Mouse (Mus musculus) megakaryocyte progenitor cell, adult 5-6 weeks (primary cell): ENCODE measurements at regions not wholly inside any gene's neighbourhood (a gene's known extent, or its start where the extent isn't known, plus 50 kb on each side); places are given as distances from the start of the nearest gene placed in this dataset.
A peak's percentile ranks its signal among the peaks of the same experiment; 100 is the strongest.
"Not testable (repeated sequence)": the region's sequence is repeated elsewhere in the genome, so short reads cannot be mapped to it uniquely, and the experiment has no call there.

Experiments used
- ATAC-seq: replicated peaks from 2 replicates; pipeline ENCODE4 v1.8.0; 2016; ENCODE audit warnings: mild to moderate bottlenecking, moderate TSS enrichment, inconsistent platforms; ENCODE audit not compliant: poor library complexity

DNA sequence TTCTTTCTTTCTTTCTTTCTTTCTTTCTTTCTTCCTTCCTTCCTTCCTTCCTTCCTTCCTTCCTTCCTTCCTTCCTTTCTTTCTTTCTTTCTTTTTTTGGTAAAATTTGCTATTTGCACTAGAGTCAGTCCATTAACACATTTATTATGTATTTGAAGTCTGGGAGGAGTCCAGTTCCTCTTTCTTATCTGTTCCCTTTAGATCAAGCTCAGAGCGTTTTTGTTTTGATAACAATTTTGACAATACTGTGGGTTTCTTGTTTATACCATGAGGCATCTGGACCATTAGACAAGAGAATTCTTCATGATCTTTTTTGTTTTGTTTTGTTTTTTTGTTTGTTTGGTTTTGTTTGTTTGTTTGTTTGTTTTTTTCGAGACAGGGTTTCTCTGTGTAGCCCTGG, 52.3 kb upstream of the Cttnbp2 start:
- not testable (repeated sequence) for ATAC-seq

DNA sequence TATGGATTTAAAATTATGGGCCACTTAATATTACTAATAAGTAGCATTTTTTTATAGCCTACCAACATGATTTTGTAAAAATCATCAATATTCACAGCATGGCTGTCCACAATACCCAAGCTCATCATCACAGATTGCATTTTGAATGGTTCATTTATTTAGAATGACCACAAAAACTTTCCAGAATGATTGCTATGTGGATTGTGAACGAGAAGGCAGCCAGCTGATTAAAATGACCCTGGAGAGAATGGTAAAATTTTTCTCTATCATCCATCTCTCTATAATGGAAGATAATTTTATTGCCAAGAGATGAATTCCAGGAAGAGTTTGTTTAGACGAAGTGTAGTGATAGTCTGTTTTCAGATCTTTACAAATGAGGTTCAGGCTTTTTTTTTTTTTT, 54.6 kb upstream of the Cttnbp2 start:
- no peak for ATAC-seq

DNA sequence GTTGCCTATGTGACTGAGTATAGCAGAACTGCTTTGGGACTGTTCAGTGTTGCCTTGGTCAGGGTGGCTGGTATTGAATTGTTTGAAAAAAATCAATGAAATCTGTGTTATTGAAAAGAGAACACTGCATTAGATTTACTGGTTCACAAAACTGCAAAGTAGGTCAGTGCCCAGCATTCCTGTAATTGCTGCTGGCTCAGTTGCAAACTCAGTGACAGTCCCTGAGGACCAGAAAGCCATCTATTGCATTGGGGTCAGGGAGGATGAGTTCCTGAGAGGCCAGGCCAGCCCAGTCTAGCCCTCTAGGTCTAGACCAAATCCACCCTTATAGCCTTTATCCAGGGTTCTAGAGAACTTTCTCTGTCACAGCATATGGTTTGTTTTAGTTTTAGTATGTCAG, 63.9 kb upstream of the Cttnbp2 start:
- ATAC-seq, result no peak

DNA sequence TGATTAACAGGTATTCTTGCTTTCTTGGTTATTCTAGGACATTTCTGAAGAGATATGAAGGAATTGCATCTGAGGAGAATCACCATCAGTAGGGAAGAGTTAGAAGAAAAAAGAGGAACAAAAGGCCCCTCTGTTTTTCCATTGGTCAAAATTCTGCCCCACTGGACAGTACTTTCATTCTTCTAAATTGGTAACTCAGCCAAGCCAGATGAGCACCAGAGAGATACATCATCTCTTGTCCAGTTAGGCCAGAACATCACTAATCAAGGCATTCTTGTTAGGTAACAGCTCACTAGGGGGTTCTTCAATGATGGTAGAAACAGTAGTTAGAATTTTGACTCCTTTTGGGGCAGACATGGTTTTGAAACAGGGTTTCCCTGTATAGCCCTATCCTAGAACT, 74.8 kb upstream of the Cttnbp2 start:
- ATAC-seq, result no peak

DNA sequence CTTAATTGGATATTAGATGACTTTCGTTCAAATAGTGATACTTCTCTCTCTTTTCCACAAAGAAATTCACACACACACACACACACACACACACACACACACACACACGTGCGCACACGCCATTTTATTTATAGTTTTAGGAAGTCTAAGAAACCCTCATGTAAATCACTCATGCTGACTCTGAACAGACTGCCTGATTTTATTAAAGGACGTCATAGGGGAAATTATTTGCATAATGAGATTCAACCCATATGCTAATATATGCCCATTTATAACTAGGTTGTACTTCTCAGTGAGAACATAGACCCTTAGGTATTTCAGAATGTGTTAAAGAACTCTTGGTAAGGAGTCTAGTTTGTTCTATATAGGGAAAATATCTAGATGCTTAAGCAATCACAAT, 82.0 kb upstream of the Cttnbp2 start:
- ATAC-seq, result no peak

DNA sequence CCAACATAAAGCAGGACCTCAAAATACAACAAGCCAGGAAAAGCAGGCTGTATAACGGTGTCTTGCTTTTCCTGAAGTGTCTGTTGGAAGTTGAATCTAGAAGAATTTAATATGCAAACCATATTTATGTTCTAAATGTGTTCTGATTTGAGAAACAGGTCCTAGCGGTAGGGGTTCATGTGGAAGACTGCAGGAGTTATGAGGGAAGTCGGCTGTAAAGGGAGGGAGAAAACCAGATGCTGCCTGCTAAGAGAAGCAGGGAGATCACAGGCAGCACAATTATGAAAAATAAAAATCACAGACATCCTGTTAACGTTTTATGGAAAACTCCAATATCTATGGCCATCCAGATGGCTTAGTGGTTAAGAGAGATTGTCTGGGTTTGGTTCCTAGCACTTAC, 85.0 kb upstream of the Cttnbp2 start:
- no peak for ATAC-seq

DNA sequence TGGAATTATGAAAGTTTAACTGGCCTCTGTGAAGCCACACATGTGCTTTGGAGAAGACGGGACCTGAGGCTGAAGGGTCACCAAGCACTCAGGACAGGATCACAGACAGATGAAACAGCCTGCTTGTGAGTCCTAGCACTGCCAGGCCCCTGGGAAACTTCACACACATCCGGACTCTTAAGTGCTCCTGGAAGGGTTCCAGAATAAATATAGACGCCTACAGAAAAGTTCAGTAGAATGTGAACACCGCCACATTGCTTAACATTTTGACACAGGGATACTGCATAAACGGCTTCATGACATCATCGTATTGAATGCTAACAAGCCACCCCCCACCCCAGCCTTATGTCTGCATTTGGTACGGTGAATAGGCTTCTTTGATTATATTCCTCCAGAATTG, 87.3 kb upstream of the Cttnbp2 start:
- ATAC-seq, result 0 out of 2 replicates have a peak, but pooled peaks have one; percentile 39

DNA sequence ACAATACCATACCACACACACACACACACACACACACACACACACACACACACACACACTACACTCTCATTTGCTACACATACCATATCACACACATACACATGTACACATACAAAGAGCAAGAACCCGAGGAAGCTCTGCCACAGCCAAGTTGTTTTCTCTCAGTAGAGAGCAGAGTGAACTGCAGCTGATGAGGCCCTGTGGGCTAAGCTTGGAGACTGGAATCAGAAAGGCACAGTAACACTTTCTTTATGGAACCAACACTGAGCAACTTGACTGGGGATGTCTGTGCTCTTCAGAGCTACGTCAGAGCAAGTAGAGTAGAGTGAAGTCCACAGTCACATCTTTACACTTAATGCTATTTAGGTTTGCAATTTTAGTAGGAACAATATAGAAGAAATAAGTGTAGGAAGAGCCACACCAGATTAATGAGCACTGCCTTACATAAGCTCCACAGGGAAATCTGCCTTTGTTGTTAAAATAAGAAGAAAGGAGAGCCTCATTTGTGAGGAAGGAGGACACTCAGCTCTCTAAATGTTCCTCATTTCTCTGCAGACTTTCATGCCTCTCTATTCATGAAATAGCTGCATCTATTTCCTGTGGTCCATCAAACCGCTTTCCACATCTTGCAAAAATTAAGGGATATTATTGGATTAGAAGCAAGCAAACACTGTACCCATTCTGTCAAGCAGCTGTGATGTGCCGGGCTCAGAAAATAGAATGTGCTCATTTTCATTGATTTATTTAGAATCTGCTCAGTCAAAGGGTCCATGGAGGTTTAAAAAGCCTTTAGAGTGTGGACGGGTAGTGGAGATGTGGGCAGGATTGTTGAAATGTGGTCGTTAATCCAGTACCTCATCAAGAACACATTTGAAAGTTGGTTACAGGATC, 107.0 kb upstream of the Cttnbp2 start:
- no peak for ATAC-seq

DNA sequence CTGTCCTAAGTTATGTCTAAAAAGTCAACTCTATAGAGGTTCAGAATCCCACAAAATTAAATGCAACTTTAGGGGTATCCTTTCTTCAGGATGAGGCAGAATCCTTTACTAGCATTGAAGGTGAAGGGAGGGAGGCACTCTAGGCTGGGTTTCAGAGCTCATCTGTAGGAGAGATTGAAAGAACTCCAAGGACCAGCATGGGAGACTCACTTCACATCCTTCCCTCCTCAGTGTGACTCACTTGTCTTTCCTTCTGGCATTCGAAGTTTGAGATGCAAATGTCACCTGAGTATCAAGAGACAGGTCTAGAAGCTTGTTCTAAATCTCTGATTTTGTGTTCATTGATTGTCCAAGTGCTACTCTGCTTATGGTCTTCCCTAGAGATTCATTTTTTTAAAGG, 113.9 kb upstream of the Cttnbp2 start:
- ATAC-seq, result no peak

DNA sequence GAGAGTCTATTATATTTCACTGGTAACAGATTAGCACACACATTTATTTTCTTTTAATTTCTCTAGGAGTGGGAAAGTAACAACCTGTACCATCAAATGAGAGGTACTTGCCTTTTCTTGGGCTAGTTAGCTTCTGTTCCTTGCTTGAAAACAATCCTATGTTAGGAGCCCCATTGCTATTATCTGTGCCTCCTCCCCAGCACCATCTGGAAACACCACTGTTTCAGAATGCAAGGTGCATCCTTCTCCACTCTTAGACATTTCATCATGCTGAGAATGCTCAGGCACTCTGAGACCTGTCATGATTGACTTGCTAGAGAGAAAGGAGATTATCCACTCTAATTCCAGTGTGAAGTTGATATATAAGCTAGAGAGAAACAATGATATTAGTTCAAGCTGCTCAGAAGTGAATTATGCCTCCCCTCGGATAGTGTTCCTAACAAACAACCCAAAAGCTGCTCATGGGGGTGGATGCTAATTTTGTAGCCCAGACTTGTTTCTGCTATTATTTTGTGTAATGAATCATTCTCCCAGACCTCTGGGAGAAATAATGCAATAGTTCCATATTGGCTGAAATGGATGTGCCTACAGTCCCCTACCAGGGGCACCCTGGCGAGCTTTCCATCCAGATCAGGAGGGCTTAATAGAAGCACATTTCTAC, 119.0 kb upstream of the Cttnbp2 start:
- ATAC-seq, result no peak

DNA sequence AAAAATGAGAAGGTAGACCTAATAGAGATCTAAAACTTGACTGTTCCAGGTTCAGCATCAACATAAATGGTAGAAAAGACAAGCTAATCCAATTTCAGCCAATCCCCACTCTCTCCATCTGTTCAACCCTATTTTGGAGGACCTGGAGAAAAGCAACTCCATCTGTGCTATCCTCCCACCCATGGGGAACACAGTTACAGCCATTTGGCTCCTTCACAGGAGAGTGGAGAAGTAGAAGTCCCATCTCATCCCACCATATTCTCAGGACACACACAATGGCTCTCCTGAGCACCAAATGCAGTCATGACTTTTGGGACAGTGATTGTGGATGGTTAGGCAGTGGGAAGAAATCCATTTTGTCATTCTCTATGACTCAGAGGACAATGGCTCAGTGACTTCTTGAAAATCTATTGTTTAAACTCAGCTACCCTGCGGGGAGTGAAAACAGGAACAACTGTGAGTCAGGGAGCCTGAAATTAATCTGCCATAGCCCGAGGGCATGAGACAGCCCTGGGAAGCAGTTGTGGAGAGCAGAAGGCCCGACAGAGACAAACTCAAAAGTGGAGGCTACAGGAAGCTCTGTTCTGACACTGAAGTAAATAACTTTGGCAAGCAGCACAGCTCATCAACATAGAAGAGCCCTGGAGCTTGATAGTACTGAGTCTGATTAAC, 125.2 kb upstream of the Cttnbp2 start:
- no peak for ATAC-seq

DNA sequence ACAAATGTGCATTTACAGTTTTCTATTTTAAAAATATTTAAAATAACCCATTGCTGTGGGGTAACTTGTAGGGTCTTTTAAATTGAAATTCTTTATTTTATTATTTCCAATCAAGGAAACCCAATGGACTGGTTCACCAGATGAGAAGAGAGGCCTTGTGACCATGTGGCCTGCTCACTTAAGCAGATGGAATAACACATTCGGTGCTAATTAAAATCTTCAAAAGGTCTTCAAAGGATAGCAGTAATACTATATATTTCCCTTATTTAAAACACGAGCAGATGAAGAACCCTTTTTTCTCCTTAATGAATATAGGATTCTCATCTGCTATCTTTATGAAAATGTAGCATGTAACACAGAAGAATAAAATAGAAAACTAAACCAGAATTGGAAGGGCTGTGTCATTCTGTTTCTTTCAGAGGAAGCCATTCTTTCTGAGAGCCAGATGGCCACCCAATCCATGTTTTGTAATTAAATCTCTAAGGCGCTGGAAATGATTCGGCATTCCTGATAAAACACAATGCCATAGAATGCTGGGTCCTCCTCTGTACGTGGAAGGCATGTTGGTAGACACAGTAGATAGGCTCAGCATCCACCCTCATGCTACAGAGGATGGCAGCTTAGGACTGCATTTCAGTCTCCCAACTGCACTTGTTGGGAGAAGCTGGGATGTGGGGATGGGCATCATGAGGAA, 134.4 kb upstream of the Cttnbp2 start:
- no peak for ATAC-seq

DNA sequence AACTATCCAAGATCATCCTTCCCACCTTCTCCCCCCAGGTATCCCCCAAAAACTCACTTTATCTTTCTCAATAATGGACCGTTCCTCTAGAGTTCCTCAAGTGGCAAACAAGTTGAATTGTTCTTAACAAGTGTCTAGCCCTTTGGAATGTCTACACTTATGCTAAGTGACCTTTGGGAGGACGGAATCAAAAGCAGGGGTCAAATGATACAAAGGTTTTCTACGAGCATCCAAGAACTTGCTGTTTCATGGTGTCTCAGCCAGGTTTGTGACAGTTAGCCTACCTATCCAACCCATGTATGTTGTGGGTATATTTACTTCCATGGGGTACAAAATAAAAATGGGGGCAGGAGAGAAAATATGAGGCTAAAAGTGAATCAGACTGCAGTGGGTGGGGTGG, 136.7 kb upstream of the Cttnbp2 start:
- no peak for ATAC-seq

DNA sequence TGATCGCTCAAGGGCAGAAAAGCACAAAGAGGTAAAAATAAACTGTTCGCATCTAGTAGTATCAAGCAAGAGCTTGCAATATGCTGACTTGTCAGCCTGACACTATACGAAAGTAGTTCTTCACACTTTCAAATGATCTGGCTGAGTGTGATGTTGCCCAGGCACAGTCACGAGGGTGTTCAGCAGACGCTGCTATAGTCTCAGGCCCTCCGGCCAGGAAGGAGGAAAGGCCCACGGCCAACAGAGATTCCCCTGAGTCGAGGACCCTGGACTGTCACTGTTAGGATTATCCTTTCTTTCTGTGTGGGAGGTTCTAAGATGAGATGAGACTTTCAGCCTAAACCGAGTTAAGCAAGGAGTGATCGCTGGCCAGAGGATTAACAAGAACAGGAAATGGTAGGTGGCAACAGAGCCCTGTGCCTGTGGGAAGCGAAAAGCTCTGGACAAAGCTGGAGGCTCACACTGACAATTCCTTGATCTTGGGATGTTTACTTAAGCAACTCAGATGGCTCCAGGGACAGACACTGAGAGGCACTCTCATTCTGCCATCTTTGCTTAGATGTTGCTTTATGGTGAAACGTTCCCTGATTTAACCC, 137.5 kb upstream of the Cttnbp2 start:
- no peak for ATAC-seq

DNA sequence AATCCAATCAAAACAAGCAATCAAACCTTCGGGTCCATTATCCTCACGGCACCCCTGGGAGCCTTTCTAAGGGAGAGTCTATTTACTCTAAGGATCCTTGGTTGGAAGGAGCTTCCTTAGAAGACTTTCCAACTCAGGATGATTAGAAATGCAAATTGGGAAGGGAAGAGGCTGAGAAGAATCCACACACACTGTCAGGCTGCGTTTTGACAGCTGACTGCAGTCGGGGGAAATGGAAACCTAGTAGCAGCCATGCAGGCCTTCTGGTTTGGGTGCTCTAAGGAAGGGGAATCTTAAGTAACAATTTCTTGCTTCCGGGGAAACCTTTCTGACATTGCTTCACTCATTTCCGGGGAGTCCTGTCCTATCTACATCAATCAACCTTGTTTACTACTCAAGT, 139.6 kb upstream of the Cttnbp2 start:
- no peak for ATAC-seq

DNA sequence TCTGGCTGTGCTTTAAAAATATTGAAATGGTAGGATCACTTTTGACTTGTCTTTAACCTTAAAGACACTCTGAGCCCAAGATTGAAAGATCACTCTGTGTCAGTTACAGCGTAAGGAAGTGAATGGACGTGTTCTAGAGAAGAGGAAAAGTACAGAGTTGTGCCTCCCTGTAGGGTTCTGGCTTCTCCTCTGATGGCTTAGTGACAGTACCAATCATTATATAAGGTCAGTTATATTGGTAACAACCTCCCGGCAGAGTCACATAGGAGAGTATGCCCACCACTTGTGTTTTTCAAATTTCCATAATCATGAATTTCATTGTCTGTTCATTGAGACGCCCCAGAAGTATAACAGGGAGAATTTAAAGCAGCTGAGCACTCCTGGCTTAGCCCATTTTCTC, 141.6 kb upstream of the Cttnbp2 start:
- no peak for ATAC-seq

DNA sequence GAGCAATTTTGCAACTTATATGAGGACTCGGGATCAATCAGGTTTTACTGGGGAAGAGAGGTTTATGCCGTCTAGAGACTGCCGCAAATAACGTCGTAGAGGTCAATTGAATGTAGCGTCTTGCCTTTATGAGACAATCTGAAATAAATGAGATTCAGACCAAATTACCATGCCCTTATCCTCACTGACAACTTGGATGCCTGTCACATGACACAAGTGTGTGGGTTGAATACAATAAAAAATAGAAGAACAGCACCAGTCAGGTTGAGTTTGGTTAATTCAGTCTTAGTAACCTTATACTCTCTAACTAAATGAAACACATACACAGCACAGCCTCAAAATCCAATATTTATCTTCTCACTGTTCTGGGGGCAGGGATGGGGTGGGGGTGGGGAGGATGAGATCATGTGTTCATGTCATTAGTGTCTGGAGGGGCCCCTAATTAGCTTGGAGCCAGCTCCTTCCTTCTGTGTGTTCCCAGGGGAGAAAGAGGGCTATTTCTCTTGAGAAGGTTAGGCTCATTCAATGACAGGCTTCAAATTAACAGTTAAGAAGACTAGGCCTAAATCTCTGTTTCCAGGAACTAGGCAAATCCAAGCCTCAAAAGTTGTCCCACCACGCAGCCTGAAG, 142.2 kb upstream of the Cttnbp2 start:
- no peak for ATAC-seq

DNA sequence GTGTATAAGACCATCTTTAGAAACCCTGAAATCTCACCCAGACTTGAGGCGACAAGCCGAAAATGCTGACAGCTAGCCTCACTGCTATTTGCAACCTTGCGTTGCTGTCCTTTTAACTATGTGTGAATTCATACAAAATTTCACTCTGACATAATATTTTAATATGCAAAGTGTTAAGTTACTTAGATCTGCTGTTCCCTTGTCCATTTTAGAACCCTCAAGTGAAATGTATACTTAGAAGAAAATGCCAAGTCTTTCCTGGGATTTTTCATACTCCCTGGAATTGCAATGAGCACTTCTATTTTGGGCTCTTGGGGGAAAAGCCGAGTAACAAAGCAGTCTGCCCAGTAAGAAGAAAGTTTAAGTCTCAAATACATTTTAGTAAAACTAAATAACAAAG, 150.0 kb upstream of the Cttnbp2 start:
- ATAC-seq, result no peak

DNA sequence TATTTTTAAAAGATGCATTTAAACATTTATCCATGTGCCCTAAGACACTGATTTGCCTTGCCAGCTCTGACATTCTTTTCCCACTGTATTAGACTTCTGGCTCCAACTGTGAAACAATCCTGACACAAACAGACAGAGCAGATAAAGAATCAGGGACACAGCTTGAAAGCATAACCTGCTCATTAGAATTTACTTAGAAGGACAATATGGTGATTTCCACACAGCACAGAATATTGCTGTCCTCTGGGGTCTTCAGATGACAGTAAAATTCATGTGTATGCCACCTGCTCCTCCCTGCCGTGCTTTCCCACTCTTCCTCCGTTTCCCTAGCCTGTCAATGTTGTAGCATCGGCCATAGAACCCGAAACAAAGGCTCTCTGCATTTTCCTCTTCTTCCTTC, 151.3 kb upstream of the Cttnbp2 start:
- ATAC-seq, result no peak

DNA sequence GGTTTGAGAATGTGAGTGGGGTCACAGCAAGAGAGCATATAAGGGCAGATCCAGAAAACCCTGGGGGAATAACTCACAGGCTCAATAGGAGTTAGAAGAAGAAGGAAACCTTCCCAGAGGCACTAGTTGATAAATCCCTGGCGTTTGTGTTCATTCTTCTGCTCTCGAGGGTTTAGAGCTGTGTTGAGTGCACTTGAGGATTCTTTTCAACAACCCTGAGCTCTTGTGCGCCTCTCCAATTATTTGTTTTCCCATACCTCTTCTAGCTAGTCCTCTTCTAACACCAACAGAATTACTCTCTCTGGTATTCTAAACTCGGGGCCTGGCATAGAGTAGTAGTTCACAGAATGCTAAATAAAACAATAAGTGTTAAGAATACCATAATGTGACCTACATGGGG, 151.9 kb upstream of the Cttnbp2 start:
- no peak for ATAC-seq

DNA sequence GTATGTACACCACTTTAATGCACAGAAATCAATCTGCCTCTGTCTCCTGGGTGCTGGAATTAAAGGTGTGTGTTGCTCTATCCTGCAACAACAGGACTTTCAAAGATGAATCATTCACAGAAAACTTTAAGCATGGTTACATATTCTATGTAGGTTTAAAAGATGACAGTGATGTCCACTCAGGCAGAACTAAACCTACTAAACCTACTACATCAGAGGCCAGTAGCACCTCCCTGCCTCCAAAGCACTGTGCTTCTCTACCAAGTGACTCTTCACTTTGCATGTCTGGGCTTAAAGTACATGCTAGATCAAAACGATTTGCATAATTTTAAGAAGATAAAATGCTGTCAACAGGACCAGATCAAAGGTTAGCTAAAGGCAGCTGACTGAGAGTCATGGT, 156.0 kb upstream of the Cttnbp2 start:
- no peak for ATAC-seq
